Mouse (Mus musculus) adrenal gland, postnatal 14 days (tissue): ENCODE data around the gene Usp15. TPM values are rescaled to one million over a fixed set of nuclear protein-coding genes. Genes with fewer than 3 reads are reported as not detected.
A peak's percentile ranks its signal among the peaks of the same experiment; 100 is the strongest.

ENCODE experiments used
- DNase-seq: peaks from one replicate; pipeline ENCODE4 v3.0.0; 2021; ENCODE audit warnings: mixed read lengths
- microRNA-seq, 2 experiments: library from miRNA; unstranded; fragments of <30 nt; microRNA quantifications; one replicate each; pipeline ENCODE4 v1.2.0; 2021
- total RNA-seq: library from RNA; stranded (reverse); gene quantifications from 2 replicates; pipeline ENCODE4 v1.2.3, GENCODE M21; 2021

Usp15 gene
- total RNA-seq, 1 experiment from 2014 or later = 94.3 TPM

DNA sequence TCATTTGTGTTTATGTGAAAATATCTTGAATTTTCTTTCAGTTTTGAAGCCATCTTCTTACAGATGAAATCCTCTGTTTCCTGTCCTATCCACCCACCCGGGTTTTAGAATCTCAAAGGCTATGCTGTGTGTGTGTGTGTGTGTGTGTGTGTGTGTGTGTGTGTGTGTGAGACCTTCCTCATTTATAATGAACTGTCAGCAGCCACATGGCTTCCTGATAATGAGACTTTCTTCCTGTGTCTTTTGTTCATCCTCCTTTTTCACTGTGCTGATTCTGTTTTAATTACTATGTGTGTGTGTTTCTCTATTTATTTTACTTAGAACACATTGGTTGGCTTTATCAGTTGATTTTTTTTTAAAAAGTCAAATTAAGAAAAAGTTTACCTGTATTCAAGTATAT is 95.5 kb downstream of the Usp15 start:
- DNase-seq = no peak

DNA sequence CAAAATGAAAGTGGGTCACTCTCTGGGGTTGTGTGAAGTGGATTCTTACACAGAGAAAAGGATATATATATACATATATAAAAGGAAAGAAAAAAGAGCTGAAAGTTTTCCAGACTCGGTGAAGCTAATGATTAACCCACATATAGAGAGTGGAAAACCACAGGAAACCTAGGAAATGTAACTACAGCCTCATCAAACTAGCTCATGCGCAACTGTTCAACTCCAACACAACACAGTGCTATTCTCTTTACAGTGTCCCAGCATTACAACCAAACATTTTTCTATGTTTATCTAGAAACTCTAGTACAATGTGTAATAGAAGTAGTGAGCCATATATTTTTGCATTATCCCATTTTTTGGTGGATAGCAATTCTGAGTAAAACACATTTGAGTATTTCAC is 96.2 kb downstream of the Usp15 start:
- no peak for DNase-seq

DNA sequence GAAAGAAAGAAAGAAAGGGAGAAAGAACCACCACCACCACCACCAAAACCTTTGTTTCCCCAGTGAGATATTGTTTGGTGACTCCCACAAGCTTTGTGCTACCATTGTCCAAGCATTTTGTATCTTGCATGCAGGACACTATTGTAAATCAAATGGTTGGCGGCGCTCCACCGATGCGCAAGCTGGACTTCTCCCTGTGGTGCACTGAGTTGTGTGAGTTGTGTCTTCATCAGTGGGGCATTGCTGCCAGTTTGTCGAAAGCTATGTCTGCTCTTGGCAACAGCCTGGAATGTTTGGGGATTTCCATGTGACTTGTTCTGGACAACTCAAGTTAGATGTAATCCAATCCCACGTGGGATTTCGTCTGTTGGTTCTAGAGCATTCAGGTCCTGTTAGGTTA is 102.3 kb downstream of the Usp15 start:
- peak; percentile 28 for DNase-seq

DNA sequence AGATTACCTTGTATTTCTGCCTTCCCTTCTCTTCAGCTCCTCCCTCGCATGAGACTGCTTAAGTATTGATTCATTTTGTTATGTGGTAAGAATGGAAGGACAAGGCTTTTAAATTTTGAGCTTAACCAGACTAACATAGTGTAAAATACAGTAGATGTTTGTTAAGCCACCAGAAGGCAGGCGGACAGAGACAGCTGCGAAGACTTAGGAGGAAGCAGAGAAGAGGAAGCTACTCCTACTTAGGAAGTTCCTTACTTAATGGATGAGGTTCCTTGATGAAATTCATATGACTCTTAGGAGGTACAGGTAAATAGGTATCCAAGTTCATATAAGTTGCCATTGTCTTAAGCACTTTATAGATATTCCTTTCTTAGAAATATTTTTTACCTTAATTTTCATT is 104.2 kb downstream of the Usp15 start:
- no peak for DNase-seq

- DNase-seq = peak; percentile 67
Measured at GRCm38 (mm10) chr10:123091737-123092136, 105.1 kb downstream of the Usp15 start.

DNA sequence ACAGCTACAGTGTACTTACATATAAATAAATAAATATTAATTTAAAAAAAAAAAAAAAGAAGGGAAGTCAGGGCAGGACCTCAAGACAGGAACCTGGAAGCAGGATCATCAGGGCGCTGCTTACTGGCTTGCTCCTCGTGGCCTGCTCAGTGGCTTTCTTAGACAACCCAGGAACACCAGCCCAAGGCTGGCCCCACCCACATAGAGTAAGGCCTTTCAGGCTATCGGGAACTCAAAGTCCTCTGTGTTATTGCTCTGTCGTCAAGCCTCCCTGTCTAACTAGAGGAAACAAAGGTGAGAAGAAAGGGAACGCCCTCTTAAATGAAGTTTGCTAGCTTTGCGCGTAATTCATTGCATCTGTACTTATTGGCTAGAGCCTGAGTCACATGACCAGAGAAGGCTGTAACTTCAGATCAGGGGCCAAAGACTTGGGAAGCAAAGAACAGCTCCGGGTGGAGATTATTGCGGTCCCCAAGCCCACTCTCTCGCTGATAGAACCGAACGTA is 107.3 kb downstream of the Usp15 start:
- no peak for DNase-seq

GRCm38 (mm10) chr10:123086847-123087246 is 109.9 kb downstream of the Usp15 start:
- DNase-seq = no peak

DNA sequence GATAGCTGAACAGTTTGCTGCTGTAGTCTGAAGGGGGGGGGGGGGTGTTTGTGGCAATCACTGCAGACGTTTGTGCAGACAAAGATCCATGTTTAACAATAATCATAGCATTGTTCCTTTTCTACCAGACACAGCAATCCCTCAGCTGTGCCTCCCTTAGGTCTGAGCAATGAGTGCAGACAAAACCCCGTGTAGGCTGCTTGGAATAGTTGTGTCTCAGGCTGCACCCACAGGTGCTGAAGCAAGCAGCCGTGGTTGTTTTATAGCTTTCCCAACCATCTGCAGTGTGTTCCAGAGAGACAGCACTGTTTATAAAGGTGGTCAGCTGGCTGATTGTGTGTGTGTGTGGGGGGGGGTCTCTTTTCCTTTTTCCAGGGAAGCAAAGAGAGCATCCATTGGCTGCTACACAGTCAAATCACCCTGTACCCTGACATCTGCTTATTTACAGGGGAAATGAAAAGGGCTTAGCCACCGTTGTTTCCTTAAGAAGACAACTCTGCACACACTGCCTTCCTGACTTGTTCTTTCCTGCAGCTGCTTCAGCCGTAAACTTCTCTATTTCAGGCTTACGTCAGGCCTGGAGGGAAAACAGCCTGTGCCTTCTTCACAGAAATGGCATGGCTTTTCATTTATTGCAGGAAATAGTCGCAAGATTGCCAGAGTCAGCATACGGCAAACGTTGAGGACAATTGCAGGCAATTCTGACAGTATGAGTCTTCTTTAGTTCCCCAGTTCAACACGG is 111.7 kb downstream of the Usp15 start:
- no peak for DNase-seq

DNA sequence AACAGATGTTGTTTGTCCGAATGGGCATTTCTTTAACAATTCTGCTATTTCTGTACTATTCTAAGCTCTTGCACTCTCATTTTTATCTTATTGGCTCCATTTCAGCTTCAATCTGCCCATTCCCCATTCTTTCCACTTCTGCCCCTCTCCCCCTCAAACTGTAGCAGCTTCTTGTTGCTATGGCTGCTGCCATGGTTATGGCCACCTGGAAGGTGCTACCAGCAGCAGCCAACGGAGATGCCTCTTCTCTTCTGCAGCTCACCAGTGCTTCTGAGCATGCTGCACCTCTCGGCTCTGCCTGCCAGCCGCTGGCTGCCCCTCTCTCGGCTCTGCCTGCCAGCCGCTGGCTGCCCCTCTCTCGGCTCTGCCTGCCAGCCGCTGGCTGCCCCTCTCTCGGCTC is 112.5 kb downstream of the Usp15 start:
- DNase-seq = no peak

DNA sequence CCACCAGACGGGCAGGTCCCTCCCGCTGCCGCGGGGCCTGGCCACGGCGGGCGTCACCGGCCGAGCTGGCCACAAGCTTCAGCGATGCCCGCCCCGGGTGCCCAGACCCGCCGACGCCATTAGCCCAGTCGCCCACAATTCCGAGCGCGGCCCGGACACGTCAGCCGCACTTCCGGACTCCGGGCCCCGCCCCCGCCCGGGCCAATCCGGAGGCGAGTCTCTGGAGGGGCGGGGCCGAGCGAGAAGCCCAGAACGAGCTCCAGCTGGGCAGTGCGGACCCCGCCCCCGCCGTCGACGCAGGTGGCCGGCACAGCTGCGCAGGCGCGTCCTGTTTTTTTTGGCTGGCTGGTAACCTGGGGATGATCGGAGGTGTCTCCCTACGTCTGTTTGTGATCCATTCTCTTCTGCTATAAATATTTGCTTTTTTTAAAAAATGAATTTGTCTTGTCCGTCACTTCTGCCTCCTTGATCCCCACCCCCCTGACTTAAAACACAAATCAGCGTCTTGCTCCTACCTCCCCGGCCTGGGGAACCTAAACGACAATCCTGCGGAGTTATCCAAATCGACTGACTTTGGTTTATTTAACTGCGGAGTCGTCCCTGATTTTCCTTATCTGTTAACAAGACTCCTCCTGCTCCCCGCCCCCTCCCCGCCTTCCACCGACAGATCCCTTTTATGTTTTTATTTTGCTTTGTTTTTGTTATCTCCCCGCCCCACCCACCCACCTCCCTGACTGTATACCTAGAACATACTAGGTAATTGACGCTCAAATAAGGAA is 120.4 kb downstream of the Usp15 start, which contains the start of gene Mon2:
Mon2 (minus strand) TSS at position 261 of the 779 bp plus-strand sequence.
- DNase-seq = peak; percentile 99

GRCm38 (mm10) chr10:123075751-123076242 is 121.0 kb downstream of the Usp15 start:
- DNase-seq = no peak

- DNase-seq = no peak
Measured at GRCm38 (mm10) chr10:123071997-123072396, 124.8 kb downstream of the Usp15 start.

DNA sequence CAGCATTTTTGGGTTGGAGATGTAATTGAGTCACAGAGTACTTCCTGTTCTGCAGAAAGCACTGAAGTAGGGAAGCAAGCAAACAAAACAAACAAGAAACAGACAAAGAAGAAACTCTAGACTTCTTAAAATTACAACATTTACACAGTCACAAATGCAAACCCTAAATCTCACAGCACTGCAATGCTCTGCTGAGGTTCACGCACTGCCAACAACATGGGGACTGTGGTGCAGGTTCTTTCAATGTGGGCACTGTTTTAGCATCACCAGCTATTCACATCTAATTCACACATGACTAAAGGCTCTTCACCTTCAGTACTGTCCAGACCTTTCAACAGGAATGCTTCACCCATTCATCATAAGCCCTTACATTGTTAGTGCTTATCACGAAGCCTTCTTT is 133.8 kb downstream of the Usp15 start:
- no peak for DNase-seq

GRCm38 (mm10) chr10:123060831-123061230 is 136.0 kb downstream of the Usp15 start:
- DNase-seq = no peak

- DNase-seq = no peak
Measured at GRCm38 (mm10) chr10:123057082-123057481, 139.7 kb downstream of the Usp15 start.

- no peak for DNase-seq
Measured at GRCm38 (mm10) chr10:123056463-123056862, 140.3 kb downstream of the Usp15 start.

DNA sequence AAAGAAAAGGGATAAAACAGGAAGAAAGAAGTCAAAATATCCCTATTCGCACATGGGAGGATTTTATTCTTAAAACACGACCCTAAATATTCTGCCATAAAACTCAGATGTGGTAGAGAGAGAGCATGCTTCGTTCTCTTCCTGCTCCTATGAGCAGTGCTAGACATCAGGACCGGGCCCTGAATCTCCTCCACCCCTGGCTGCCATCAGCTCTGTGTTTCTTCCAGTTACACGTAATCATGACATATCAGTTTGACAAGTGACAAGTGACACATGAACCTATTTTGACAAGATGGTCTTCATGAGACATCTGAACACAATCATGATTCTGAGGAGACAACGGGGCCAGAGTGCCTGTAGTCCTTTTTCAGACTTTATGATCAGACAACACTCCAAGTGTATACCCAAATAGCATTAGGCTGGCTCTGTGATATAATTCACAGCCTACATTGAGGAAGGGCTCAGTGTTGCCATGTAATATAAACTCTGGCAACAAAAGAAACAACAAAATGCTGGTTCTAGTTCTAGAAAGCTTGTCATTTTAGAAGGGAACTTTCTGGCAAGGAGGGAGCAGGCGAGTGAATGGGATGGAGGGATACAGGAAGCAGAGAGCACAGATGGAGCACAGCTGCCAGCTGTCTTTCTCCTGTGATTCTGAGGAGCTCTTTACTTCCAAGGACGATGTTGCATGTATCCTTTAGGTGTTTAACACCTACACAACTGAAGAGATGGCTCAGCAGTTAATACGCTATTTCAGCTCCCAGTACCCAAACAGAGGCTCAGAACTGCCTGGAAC is 141.4 kb downstream of the Usp15 start:
- no peak for DNase-seq

Small RNAs within 50 kb of the gene (microRNA-seq; reads per million reads assigned to microRNA genes)
- gene Gm27920 = 3.4 to 4.9 reads per million in 2 experiments

Other genes with a start within 250 kb of the Usp15 start
- 71.8 and 85.9 TPM in 2 replicates for gene Mon2, start 120.5 kb downstream of the Usp15 start, total RNA-seq
- gene Fam19a2, start 67.0 kb upstream of the Usp15 start, total RNA-seq = 1.2 and 1.7 TPM in 2 replicates